Mouse (Mus musculus) thymus, adult 18-20 months (tissue): ENCODE data around the gene Ciz1.

Experiments
- DNase-seq, 2 experiments: peaks; one replicate each; pipeline ENCODE4 v3.0.0; 2022; ENCODE audit warnings: mixed read lengths in 2 of 2

Gene Ciz1

GRCm38 (mm10) chr2:32419359-32419758, 67.2 kb downstream of the Ciz1 start:
- DNase-seq, result no peak

GRCm38 (mm10) chr2:32420066-32420608, 68.0 kb downstream of the Ciz1 start:
- DNase-seq, result no peak

- no peak for DNase-seq
These were observed 68.5 kb downstream of the Ciz1 start for GRCm38 (mm10) chr2:32420647-32421046.

DNA sequence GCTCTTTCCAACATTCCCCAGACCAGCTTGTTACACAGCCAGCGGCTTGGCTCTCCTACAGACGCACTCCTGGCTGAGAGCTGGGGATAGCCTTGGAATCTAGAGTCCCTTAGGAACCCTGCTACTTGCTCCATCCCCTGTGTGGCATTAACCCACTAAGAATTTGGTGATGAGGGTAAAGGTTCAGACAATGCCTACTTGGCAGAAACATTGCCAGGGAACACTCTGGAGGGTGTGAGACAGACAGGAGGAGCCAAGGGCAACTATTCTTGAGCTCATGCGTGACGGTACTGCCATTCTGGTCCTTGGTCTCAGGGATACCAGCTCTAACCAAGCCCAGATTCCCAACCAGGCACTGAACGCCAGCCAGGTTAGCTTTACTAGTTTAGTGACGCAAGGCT, 69.7 kb downstream of the Ciz1 start:
- DNase-seq, result no peak

GRCm38 (mm10) chr2:32423481-32424331, 71.6 kb downstream of the Ciz1 start:
- DNase-seq, result no peak

- DNase-seq, result no peak
These were observed 72.7 kb downstream of the Ciz1 start for GRCm38 (mm10) chr2:32424796-32425195.

- DNase-seq, result no peak
These were observed 73.4 kb downstream of the Ciz1 start for GRCm38 (mm10) chr2:32425568-32425967.

GRCm38 (mm10) chr2:32426141-32426540, 74.0 kb downstream of the Ciz1 start:
- DNase-seq, result no peak

DNA sequence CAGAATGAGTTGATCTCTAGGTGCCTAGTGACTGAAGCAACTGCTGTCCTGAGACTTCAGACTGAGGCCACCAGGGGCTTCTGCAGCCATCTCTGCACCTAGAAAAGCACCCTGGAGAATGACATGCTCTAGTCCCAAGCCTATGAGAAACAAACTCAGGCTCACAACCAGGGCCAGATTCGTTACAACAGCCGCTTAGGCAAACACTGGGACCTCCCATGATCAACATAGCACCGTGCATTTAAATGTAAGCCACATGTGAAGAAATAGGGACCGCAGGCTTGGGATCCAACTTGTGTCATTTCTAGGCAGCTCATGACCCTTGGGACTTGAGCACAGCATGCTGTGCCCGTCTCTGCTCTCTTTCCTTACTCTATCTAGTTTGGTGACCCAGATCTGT, 75.6 kb downstream of the Ciz1 start:
- DNase-seq, result no peak

DNA sequence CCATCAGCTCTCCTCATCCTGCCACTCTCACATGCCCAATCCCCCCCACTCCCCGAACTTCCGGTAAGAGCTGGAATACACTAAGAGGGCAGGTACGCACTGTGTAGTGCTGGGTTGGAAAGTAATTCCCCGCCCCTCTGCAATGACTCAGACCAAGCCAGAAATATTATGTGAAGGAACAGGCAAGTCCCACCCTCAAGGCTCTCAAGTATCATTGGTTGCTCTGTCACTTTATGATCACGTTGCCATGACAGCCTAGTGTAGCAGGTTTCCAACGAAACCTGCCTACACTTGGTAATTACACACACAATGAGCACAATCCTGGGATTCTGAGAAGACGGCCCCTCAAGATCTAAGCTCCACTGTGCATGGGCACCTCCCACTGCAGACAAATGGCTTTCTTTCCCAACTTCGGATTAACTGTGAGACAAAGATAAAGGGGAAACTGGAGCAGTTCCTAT, 76.2 kb downstream of the Ciz1 start:
- DNase-seq, result no peak

- no peak for DNase-seq
These were observed 77.2 kb downstream of the Ciz1 start for GRCm38 (mm10) chr2:32429215-32429891.
